Mouse (Mus musculus): ENCODE data around the gene Trim58. TPM values are rescaled to one million over a fixed set of nuclear protein-coding genes. Genes with fewer than 3 reads are reported as not detected.
A peak's percentile ranks its signal among the peaks of the same experiment; 100 is the strongest.

Trim58 gene
- polyA plus RNA-seq (2012; rRNA removed) = 0.05 TPM in 1 of 2 replicates, not detected in the other

GRCm38 (mm10) chr11:58640272-58640867 lies at the start of gene Trim58:
TSS of gene Trim58 (plus strand) at chr11:58640465.
- Histone ChIP-seq H3K36me3 (ENCODE audit: control insufficient read depth, insufficient read depth, low read length) (no peaks in the 10 kb centered on the region), H3K4me3 (ENCODE audit: low read depth, low read length) (peak within 1 kb of the TSS; percentile 27), H3K27me3 (ENCODE audit: control insufficient read depth, insufficient read depth, low read length) (peaks cover 6% of the 10 kb centered on the region), H3K4me1 (ENCODE audit: control insufficient read depth, insufficient read depth, insufficient read length, low read length) (peaks cover 6% of the 10 kb centered on the region), H3K27ac (ENCODE audit: insufficient read depth, low read depth, low read length) (no peak within 1 kb of the TSS)
- 2% methylated on average over 34 of the region's 34 CpGs for WGBS
- TF ChIP-seq POLR2A (IDR thresholded peaks at IDR 0.05; ENCODE audit: low read depth, low read length) (no peak), CTCF (IDR thresholded peaks at IDR 0.05; ENCODE audit: extremely low read depth, insufficient read length, insufficient replicate concordance, low read depth, low read length) (no peak)

- Histone ChIP-seq H3K36me3 (ENCODE audit: control insufficient read depth, insufficient read depth, low read length) (no peaks in the 10 kb centered on the region), H3K27me3 (ENCODE audit: control insufficient read depth, insufficient read depth, low read length) (no peaks in the 10 kb centered on the region), H3K27ac (ENCODE audit: insufficient read depth, low read depth, low read length) (no peak within 1 kb of the TSS), H3K4me3 (ENCODE audit: low read depth, low read length) (no peak within 1 kb of the TSS), H3K4me1 (ENCODE audit: control insufficient read depth, insufficient read depth, insufficient read length, low read length) (peaks cover 2% of the 10 kb centered on the region; the same call in 1 of the 2 replicates)
- WGBS = 85% methylated on average over 6 of the region's 6 CpGs
- TF ChIP-seq POLR2A (IDR thresholded peaks at IDR 0.05; ENCODE audit: low read depth, low read length) = no peak
- no peak for TF ChIP-seq CTCF (IDR thresholded peaks at IDR 0.05; ENCODE audit: extremely low read depth, insufficient read length, insufficient replicate concordance, low read depth, low read length)
These were observed 45.5 kb upstream of the Trim58 start, which contains the start of gene Olfr324 for GRCm38 (mm10) chr11:58594814-58595213. TSS of gene Olfr324 (plus strand) at chr11:58595114.

- H3K4me1 ChIP-seq (ENCODE audit: control insufficient read depth, insufficient read depth, insufficient read length, low read length) = no peaks in the 10 kb centered on the region; the same call in 1 of the 2 replicates
- H3K27me3 ChIP-seq (ENCODE audit: control insufficient read depth, insufficient read depth, low read length) = no peaks in the 10 kb centered on the region
- no peaks in the 10 kb centered on the region for H3K36me3 ChIP-seq (ENCODE audit: control insufficient read depth, insufficient read depth, low read length)
- no peak for TF ChIP-seq POLR2A (IDR thresholded peaks at IDR 0.05; ENCODE audit: low read depth, low read length)
- no peak for TF ChIP-seq CTCF (IDR thresholded peaks at IDR 0.05; ENCODE audit: extremely low read depth, insufficient read length, insufficient replicate concordance, low read depth, low read length)
- WGBS = 92% methylated on average over 13 of the region's 13 CpGs
- H3K27ac ChIP-seq (ENCODE audit: insufficient read depth, low read depth, low read length) = no peak overlapping the region
- no peak overlapping the region for H3K4me3 ChIP-seq (ENCODE audit: low read depth, low read length)
These were observed 42.4 kb upstream of the Trim58 start for GRCm38 (mm10) chr11:58597837-58598236.

- no peaks in the 10 kb centered on the region for H3K36me3 ChIP-seq (ENCODE audit: control insufficient read depth, insufficient read depth, low read length)
- TF ChIP-seq POLR2A (IDR thresholded peaks at IDR 0.05; ENCODE audit: low read depth, low read length) (no peak), CTCF (IDR thresholded peaks at IDR 0.05; ENCODE audit: extremely low read depth, insufficient read length, insufficient replicate concordance, low read depth, low read length) (no peak)
- H3K27me3 ChIP-seq (ENCODE audit: control insufficient read depth, insufficient read depth, low read length) = no peaks in the 10 kb centered on the region
- no peak overlapping the region for H3K27ac ChIP-seq (ENCODE audit: insufficient read depth, low read depth, low read length)
- H3K4me3 ChIP-seq (ENCODE audit: low read depth, low read length) = no peak overlapping the region
- H3K4me1 ChIP-seq (ENCODE audit: control insufficient read depth, insufficient read depth, insufficient read length, low read length) = peaks cover 27% of the 10 kb centered on the region
These were observed 38.2 kb upstream of the Trim58 start for GRCm38 (mm10) chr11:58602062-58602461.

GRCm38 (mm10) chr11:58602800-58603560 lies 37.3 kb upstream of the Trim58 start:
- no peaks in the 10 kb centered on the region for H3K27me3 ChIP-seq (ENCODE audit: control insufficient read depth, insufficient read depth, low read length)
- no peak overlapping the region for H3K4me3 ChIP-seq (ENCODE audit: low read depth, low read length)
- 72% methylated on average over 6 of the region's 6 CpGs for WGBS
- H3K27ac ChIP-seq (ENCODE audit: insufficient read depth, low read depth, low read length) = peak overlapping the region; percentile 33; the same call in 1 of the 2 replicates
- no peaks in the 10 kb centered on the region for H3K36me3 ChIP-seq (ENCODE audit: control insufficient read depth, insufficient read depth, low read length)
- TF ChIP-seq CTCF (IDR thresholded peaks at IDR 0.05; ENCODE audit: extremely low read depth, insufficient read length, insufficient replicate concordance, low read depth, low read length) (no peak), POLR2A (IDR thresholded peaks at IDR 0.05; ENCODE audit: low read depth, low read length) (no peak)
- peaks cover 27% of the 10 kb centered on the region for H3K4me1 ChIP-seq (ENCODE audit: control insufficient read depth, insufficient read depth, insufficient read length, low read length)

- Histone ChIP-seq H3K27ac (ENCODE audit: insufficient read depth, low read depth, low read length) (peak overlapping the region; percentile 51), H3K4me1 (ENCODE audit: control insufficient read depth, insufficient read depth, insufficient read length, low read length) (peaks cover 27% of the 10 kb centered on the region), H3K36me3 (ENCODE audit: control insufficient read depth, insufficient read depth, low read length) (0 out of 2 replicates have a peak, but pooled peaks cover 2% of the 10 kb centered on the region), H3K4me3 (ENCODE audit: low read depth, low read length) (no peak overlapping the region), H3K27me3 (ENCODE audit: control insufficient read depth, insufficient read depth, low read length) (no peaks in the 10 kb centered on the region)
- 14% methylated on average over 2 of the region's 2 CpGs for WGBS
- TF ChIP-seq POLR2A (IDR thresholded peaks at IDR 0.05; ENCODE audit: low read depth, low read length) = no peak
These were observed 35.6 kb upstream of the Trim58 start for GRCm38 (mm10) chr11:58604688-58605087.

GRCm38 (mm10) chr11:58605228-58605627 lies 35.0 kb upstream of the Trim58 start:
- TF ChIP-seq POLR2A (IDR thresholded peaks at IDR 0.05; ENCODE audit: low read depth, low read length) (no peak), CTCF (IDR thresholded peaks at IDR 0.05; ENCODE audit: extremely low read depth, insufficient read length, insufficient replicate concordance, low read depth, low read length) (no peak)
- H3K27ac ChIP-seq (ENCODE audit: insufficient read depth, low read depth, low read length) = peak overlapping the region; percentile 51
- H3K4me1 ChIP-seq (ENCODE audit: control insufficient read depth, insufficient read depth, insufficient read length, low read length) = peaks cover 30% of the 10 kb centered on the region
- 24% methylated on average over 3 of the region's 3 CpGs for WGBS
- no peak overlapping the region for H3K4me3 ChIP-seq (ENCODE audit: low read depth, low read length)
- H3K27me3 ChIP-seq (ENCODE audit: control insufficient read depth, insufficient read depth, low read length) = no peaks in the 10 kb centered on the region
- H3K36me3 ChIP-seq (ENCODE audit: control insufficient read depth, insufficient read depth, low read length) = 0 out of 2 replicates have a peak, but pooled peaks cover 2% of the 10 kb centered on the region
